Mouse (Mus musculus) myocyte (in vitro differentiated cells): Measurements from ENCODE around the gene Hoxb9.

Experiments used
- MAX ChIP-seq: IDR thresholded peaks from one replicate; pipeline ENCODE4 v1.6.1; 2011; ENCODE audit warnings: low read depth, mild to moderate bottlenecking, control low read depth
- POLR2A ChIP-seq: IDR thresholded peaks from one replicate; pipeline ENCODE4 v1.6.1; 2011; ENCODE audit warnings: low read depth, mild to moderate bottlenecking, control low read depth, moderate library complexity; ENCODE audit not compliant: insufficient read length

- TF ChIP-seq POLR2A (no peak), MAX (no peak)
Measured at GRCm38 (mm10) chr11:96300354-96301063, 29.3 kb downstream of the Hoxb9 start.
